Mouse (Mus musculus): ENCODE measurements around the gene Lrp1.
"Not testable (repeated sequence)": the region's sequence is repeated elsewhere in the genome, so short reads cannot be mapped to it uniquely, and the experiment has no call there.

Gene Lrp1

GRCm38 (mm10) chr10:127620406-127621190 lies at the start of gene Lrp1:
Lrp1 (minus strand) TSS chr10:127621148.
- DNase-seq (ENCODE audit: low spot score), result peak; percentile 62

GRCm38 (mm10) chr10:127670185-127670584 lies 49.2 kb upstream of the Lrp1 start:
- DNase-seq (ENCODE audit: low spot score), result no peak

GRCm38 (mm10) chr10:127669170-127669569 lies 48.2 kb upstream of the Lrp1 start:
- peak; percentile 28 for DNase-seq (ENCODE audit: low spot score)

GRCm38 (mm10) chr10:127668093-127669050 lies 47.4 kb upstream of the Lrp1 start, which contains the start of gene Nab2:
Nab2 (minus strand) TSS chr10:127668568.
- peak; percentile 60 for DNase-seq (ENCODE audit: low spot score)

GRCm38 (mm10) chr10:127667269-127668092 lies 46.5 kb upstream of the Lrp1 start:
- DNase-seq (ENCODE audit: low spot score), result peak; percentile 84

GRCm38 (mm10) chr10:127666501-127667268 lies 45.7 kb upstream of the Lrp1 start, which contains the start of gene Nemp1:
Nemp1 (plus strand) TSS chr10:127666901.
- peak; percentile 72 for DNase-seq (ENCODE audit: low spot score)

- DNase-seq (ENCODE audit: low spot score), result peak; percentile 58
These were observed 44.6 kb upstream of the Lrp1 start for GRCm38 (mm10) chr10:127665366-127666181.

GRCm38 (mm10) chr10:127664891-127665290 lies 43.9 kb upstream of the Lrp1 start:
- DNase-seq (ENCODE audit: low spot score), result no peak

GRCm38 (mm10) chr10:127664166-127664565 lies 43.2 kb upstream of the Lrp1 start:
- no peak for DNase-seq (ENCODE audit: low spot score)

- no peak for DNase-seq (ENCODE audit: low spot score)
These were observed 42.6 kb upstream of the Lrp1 start for GRCm38 (mm10) chr10:127663590-127663989.

- peak; percentile 56 for DNase-seq (ENCODE audit: low spot score)
These were observed 41.8 kb upstream of the Lrp1 start for GRCm38 (mm10) chr10:127662666-127663253.

- no peak for DNase-seq (ENCODE audit: low spot score)
These were observed 41.1 kb upstream of the Lrp1 start for GRCm38 (mm10) chr10:127661915-127662663.

GRCm38 (mm10) chr10:127661291-127661914 lies 40.5 kb upstream of the Lrp1 start:
- DNase-seq (ENCODE audit: low spot score), result no peak

GRCm38 (mm10) chr10:127659551-127659950 lies 38.6 kb upstream of the Lrp1 start:
- DNase-seq (ENCODE audit: low spot score), result no peak

GRCm38 (mm10) chr10:127658076-127658475 lies 37.1 kb upstream of the Lrp1 start:
- no peak for DNase-seq (ENCODE audit: low spot score)

GRCm38 (mm10) chr10:127657617-127658016 lies 36.7 kb upstream of the Lrp1 start:
- DNase-seq (ENCODE audit: low spot score), result not testable (repeated sequence)

- no peak for DNase-seq (ENCODE audit: low spot score)
These were observed 34.1 kb upstream of the Lrp1 start for GRCm38 (mm10) chr10:127654970-127655579.
